Mouse (Mus musculus): ENCODE measurements around the gene Cbfa2t2.

GRCm38 (mm10) chr2:154436458-154437190 lies at the start of gene Cbfa2t2:
- TF ChIP-seq CTCF (IDR thresholded peaks at IDR 0.05; ENCODE audit: extremely low read depth, insufficient read depth, low read length) (no peak), POLR2A (IDR thresholded peaks at IDR 0.05; ENCODE audit: extremely low read depth, insufficient read depth, low read length) (no peak)

Measured in cortical plate, adult 2 months (tissue).